Mouse (Mus musculus): ENCODE data around the gene Atxn2. TPM values are rescaled to one million over a fixed set of nuclear protein-coding genes. Genes with fewer than 3 reads are reported as not detected.
"Not testable (repeated sequence)": the region's sequence is repeated elsewhere in the genome, so short reads cannot be mapped to it uniquely, and the experiment has no call there.

Atxn2 gene
- polyA plus RNA-seq, 1 experiment from 2014 or later = 37.3 TPM

GRCm38 (mm10) chr5:121691436-121691835 is 19.7 kb upstream of the Atxn2 start:
- DNase-seq (ENCODE audit: low spot score); H3K4me3 ChIP-seq: not testable (repeated sequence)
- H3K36me3 ChIP-seq = peaks cover 18% of the 10 kb centered on the region

GRCm38 (mm10) chr5:121692897-121693296 is 18.2 kb upstream of the Atxn2 start:
- peaks cover 8% of the 10 kb centered on the region for H3K4me1 ChIP-seq
- no peak for DNase-seq (ENCODE audit: low spot score)
- H3K36me3 ChIP-seq = peaks cover 3% of the 10 kb centered on the region
- H3K4me3 ChIP-seq = no peak overlapping the region
- H3K27ac ChIP-seq (replicated peaks) = no peak overlapping the region
- 86% methylated on average over 4 of the region's 4 CpGs for WGBS
- H3K27me3 ChIP-seq (ENCODE audit: low read depth, poor library complexity, severe bottlenecking) = no peaks in the 10 kb centered on the region
- H3K9me3 ChIP-seq (replicated peaks) = no peaks in the 10 kb centered on the region

More at GRCm38 (mm10) chr5:121691436-121691835, 19.7 kb upstream of the Atxn2 start:
- not testable (repeated sequence) for H3K9me3 ChIP-seq (replicated peaks); H3K4me1 ChIP-seq; H3K27me3 ChIP-seq (ENCODE audit: low read depth, poor library complexity, severe bottlenecking); H3K27ac ChIP-seq (replicated peaks)
- WGBS = 96% methylated on average over 7 of the region's 7 CpGs

GRCm38 (mm10) chr5:121696761-121697160 is 14.4 kb upstream of the Atxn2 start:
- Histone ChIP-seq H3K9me3 (replicated peaks) (no peaks in the 10 kb centered on the region), H3K4me3 (no peak overlapping the region), H3K27me3 (ENCODE audit: low read depth, poor library complexity, severe bottlenecking) (no peaks in the 10 kb centered on the region), H3K4me1 (peaks cover 15% of the 10 kb centered on the region), H3K27ac (replicated peaks) (no peak overlapping the region), H3K36me3 (no peaks in the 10 kb centered on the region)
- 52% methylated on average over 6 of the region's 6 CpGs for whole genome bisulfite sequencing
- no peak for DNase-seq (ENCODE audit: low spot score)

- DNase-seq (ENCODE audit: low spot score) = no peak
- 58% methylated on average over 5 of the region's 5 CpGs for WGBS
- H3K4me1 ChIP-seq = peaks cover 18% of the 10 kb centered on the region
- H3K27me3 ChIP-seq (ENCODE audit: low read depth, poor library complexity, severe bottlenecking) = no peaks in the 10 kb centered on the region
- H3K9me3 ChIP-seq (replicated peaks) = no peaks in the 10 kb centered on the region
- H3K4me3 ChIP-seq = no peak overlapping the region
- no peaks in the 10 kb centered on the region for H3K36me3 ChIP-seq
- H3K27ac ChIP-seq (replicated peaks) = no peak overlapping the region
These were observed 11.2 kb upstream of the Atxn2 start for GRCm38 (mm10) chr5:121699891-121700290.

GRCm38 (mm10) chr5:121700496-121700895 is 10.6 kb upstream of the Atxn2 start:
- no peak for DNase-seq (ENCODE audit: low spot score)
- 34% methylated on average over 11 of the region's 11 CpGs for WGBS
- H3K36me3 ChIP-seq = no peaks in the 10 kb centered on the region
- H3K9me3 ChIP-seq (replicated peaks) = no peaks in the 10 kb centered on the region
- H3K4me3 ChIP-seq = no peak overlapping the region
- no peaks in the 10 kb centered on the region for H3K27me3 ChIP-seq (ENCODE audit: low read depth, poor library complexity, severe bottlenecking)
- H3K27ac ChIP-seq (replicated peaks) = no peak overlapping the region
- H3K4me1 ChIP-seq = peaks cover 23% of the 10 kb centered on the region

GRCm38 (mm10) chr5:121701111-121701769 is 9.9 kb upstream of the Atxn2 start:
- H3K4me1 ChIP-seq = peaks cover 23% of the 10 kb centered on the region
- whole genome bisulfite sequencing = 63% methylated on average over 8 of the region's 8 CpGs
- no peaks in the 10 kb centered on the region for H3K9me3 ChIP-seq (replicated peaks)
- no peaks in the 10 kb centered on the region for H3K36me3 ChIP-seq
- no peak for DNase-seq (ENCODE audit: low spot score)
- no peak overlapping the region for H3K4me3 ChIP-seq
- H3K27me3 ChIP-seq (ENCODE audit: low read depth, poor library complexity, severe bottlenecking) = no peaks in the 10 kb centered on the region
- no peak overlapping the region for H3K27ac ChIP-seq (replicated peaks)

- Histone ChIP-seq H3K4me1 (peaks cover 18% of the 10 kb centered on the region), H3K4me3 (no peak overlapping the region), H3K9me3 (replicated peaks) (no peaks in the 10 kb centered on the region), H3K27ac (replicated peaks) (no peak overlapping the region), H3K27me3 (ENCODE audit: low read depth, poor library complexity, severe bottlenecking) (no peaks in the 10 kb centered on the region), H3K36me3 (no peaks in the 10 kb centered on the region)
- 79% methylated on average over 1 of the region's 1 CpGs for WGBS
- no peak for DNase-seq (ENCODE audit: low spot score)
These were observed 7.8 kb upstream of the Atxn2 start for GRCm38 (mm10) chr5:121703341-121703740.

- Histone ChIP-seq H3K9me3 (replicated peaks) (no peaks in the 10 kb centered on the region), H3K36me3 (no peaks in the 10 kb centered on the region), H3K27me3 (ENCODE audit: low read depth, poor library complexity, severe bottlenecking) (no peaks in the 10 kb centered on the region), H3K27ac (replicated peaks) (no peak overlapping the region), H3K4me1 (peaks cover 18% of the 10 kb centered on the region), H3K4me3 (peak overlapping the region; percentile 43)
- 9% methylated on average over 20 of the region's 20 CpGs for WGBS
- DNase-seq (ENCODE audit: low spot score) = no peak
These were observed 6.5 kb upstream of the Atxn2 start for GRCm38 (mm10) chr5:121704512-121705248.

GRCm38 (mm10) chr5:121710402-121710801 is 735 bp upstream of the Atxn2 start:
- Histone ChIP-seq H3K36me3 (peaks cover 7% of the 10 kb centered on the region), H3K4me3 (peak overlapping the region; percentile 100), H3K4me1 (peaks cover 33% of the 10 kb centered on the region), H3K27ac (replicated peaks) (no peak overlapping the region), H3K9me3 (replicated peaks) (no peaks in the 10 kb centered on the region), H3K27me3 (ENCODE audit: low read depth, poor library complexity, severe bottlenecking) (no peaks in the 10 kb centered on the region)
- 57% methylated on average over 2 of the region's 2 CpGs for WGBS
- DNase-seq (ENCODE audit: low spot score) = no peak

- Histone ChIP-seq H3K36me3 (peaks cover 8% of the 10 kb centered on the region), H3K4me1 (peaks cover 37% of the 10 kb centered on the region), H3K27me3 (ENCODE audit: low read depth, poor library complexity, severe bottlenecking) (no peaks in the 10 kb centered on the region), H3K4me3 (peak overlapping the region; percentile 100), H3K27ac (replicated peaks) (peak overlapping the region; percentile 99), H3K9me3 (replicated peaks) (no peaks in the 10 kb centered on the region)
- no peak for DNase-seq (ENCODE audit: low spot score)
- under 1% methylated on average over 12 of the region's 12 CpGs for WGBS
These were observed 325 bp upstream of the Atxn2 start for GRCm38 (mm10) chr5:121710851-121711173.

- no peaks in the 10 kb centered on the region for H3K27me3 ChIP-seq (ENCODE audit: low read depth, poor library complexity, severe bottlenecking)
- H3K36me3 ChIP-seq = peaks cover 15% of the 10 kb centered on the region
- peak overlapping the region; percentile 99 for H3K27ac ChIP-seq (replicated peaks)
- H3K9me3 ChIP-seq (replicated peaks) = no peaks in the 10 kb centered on the region
- peaks cover 44% of the 10 kb centered on the region for H3K4me1 ChIP-seq
- 10% methylated on average over 51 of the region's 57 CpGs for WGBS
- H3K4me3 ChIP-seq = peak overlapping the region; percentile 100
- DNase-seq (ENCODE audit: low spot score) = no peak
These were observed 743 bp downstream of the Atxn2 start for GRCm38 (mm10) chr5:121711928-121712231.

GRCm38 (mm10) chr5:121712232-121712933 is 1.2 kb downstream of the Atxn2 start:
- Histone ChIP-seq H3K27me3 (ENCODE audit: low read depth, poor library complexity, severe bottlenecking) (no peaks in the 10 kb centered on the region), H3K27ac (replicated peaks) (peak overlapping the region; percentile 99), H3K9me3 (replicated peaks) (no peaks in the 10 kb centered on the region), H3K4me3 (peak overlapping the region; percentile 100), H3K36me3 (peaks cover 20% of the 10 kb centered on the region), H3K4me1 (peaks cover 44% of the 10 kb centered on the region)
- WGBS = under 1% methylated on average over 53 of the region's 66 CpGs
- peak; percentile 69 for DNase-seq (ENCODE audit: low spot score)

Data from midbrain, embryonic 10.5 days (tissue).